Mouse (Mus musculus) CH12.LX (cell line): ENCODE results near the gene Pde9a.

Source experiments
- CTCF ChIP-seq, 2 experiments: IDR thresholded peaks in 1 of 2; conservative IDR thresholded peaks in 1 of 2; 2 replicates each; pipeline ENCODE4 v1.5.1; 2011 to 2012; ENCODE audit warnings: low read depth in 2 of 2, low read length in 2 of 2, improper control_type of control experiment in 1 of 2, inconsistent platforms in 1 of 2, mild to moderate bottlenecking in 1 of 2, moderate library complexity in 1 of 2
- MAFK ChIP-seq: IDR thresholded peaks from 2 replicates; pipeline ENCODE4 v1.6.1; 2011; ENCODE audit warnings: low read length, improper control_type of control experiment; ENCODE audit not compliant: insufficient replicate concordance

GRCm38 (mm10) chr17:31386766-31387275, 811 bp downstream of the Pde9a start:
- no peak for TF ChIP-seq CTCF (conservative IDR thresholded peaks at IDR 0.05 in 1 of 2, IDR thresholded peaks at IDR 0.05 in 1 of 2; ENCODE audit: low read depth in 2 of 2, low read length in 2 of 2)
- TF ChIP-seq MAFK = no peak
